Mouse (Mus musculus): ENCODE results near the gene Aff3.

DNA sequence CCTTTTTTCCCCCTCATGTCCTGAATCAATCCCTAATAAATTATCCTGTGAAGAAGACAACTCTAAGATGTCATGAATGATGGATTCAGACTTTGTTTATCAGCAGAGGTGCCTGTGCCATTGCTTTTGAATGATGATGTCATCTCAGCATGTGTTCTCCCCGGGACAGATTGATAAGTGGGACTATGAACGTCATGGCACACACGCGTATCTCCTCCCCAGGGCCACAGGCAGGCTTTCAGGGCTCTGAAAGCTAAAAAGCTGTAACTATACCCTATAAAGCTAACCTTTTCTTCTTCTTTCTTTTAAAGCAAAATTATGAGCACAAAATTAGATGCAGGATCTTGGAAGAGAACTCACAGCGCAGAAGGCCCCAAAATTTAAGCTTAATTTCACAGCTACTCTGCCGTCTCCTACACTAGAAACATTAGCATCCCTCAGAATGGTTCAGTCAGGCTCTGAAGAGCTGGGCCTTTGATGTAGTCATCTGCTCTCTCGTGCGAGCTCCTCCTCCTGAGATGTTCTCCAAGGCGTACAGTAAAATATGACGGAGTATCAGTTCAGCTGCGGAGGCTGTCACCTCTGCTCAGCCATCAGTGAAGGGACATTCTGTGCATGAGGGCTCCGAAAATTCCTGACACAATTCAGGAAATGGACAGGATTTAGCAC, 218.5 kb downstream of the Aff3 start:
- TF ChIP-seq POLR2A (IDR thresholded peaks at IDR 0.05; ENCODE audit: insufficient read depth, low read depth, low read length) = no peak
- no peak for TF ChIP-seq CTCF (IDR thresholded peaks at IDR 0.05; ENCODE audit: insufficient read depth, low read depth, low read length)
